Mouse (Mus musculus): ENCODE data around the gene Kcnip3.
A peak's percentile ranks its signal among the peaks of the same experiment; 100 is the strongest.

Gene Kcnip3

DNA sequence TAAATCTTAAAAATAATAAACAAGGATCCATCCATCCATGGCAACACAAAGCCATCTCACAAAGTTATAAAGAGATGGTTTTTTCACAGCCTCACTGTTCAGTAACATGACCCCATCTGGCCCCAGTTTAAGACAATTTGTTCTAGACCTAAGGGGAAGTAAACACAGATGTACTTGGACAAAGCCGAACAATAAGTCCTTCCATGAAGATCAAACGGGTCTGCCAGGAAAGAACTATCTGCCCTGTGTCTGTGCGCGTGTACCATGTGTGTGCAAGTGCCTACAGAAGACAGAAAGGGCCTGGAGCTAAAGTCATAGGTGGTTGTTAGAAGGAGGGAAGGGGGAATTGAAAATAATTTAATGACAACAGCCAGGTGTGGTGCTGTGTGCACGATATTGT is 51.7 kb downstream of the Kcnip3 start:
- DNase-seq = no peak

DNA sequence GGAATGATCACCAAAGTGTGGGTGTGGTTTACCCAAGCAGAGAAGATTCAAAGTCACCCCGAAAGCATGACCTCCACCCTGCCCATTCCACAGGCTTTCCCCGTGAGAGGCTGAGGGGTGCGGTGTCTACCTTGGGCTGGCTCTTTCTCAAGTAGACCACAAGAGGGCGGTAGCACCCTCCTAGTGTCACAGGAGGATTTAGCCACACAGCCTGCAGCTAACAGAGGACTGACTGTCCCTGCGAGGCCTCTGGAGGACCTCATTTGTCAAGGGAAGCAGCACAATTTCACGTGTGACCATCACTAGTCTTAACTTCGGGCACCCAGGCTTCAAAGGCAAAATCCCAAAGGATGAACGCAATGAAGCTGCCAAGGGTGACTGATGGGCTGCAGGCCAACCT is 59.6 kb downstream of the Kcnip3 start:
- DNase-seq = peak in 1 of 2 experiments; percentile 28

- no peak for DNase-seq
These were observed 60.5 kb downstream of the Kcnip3 start for GRCm38 (mm10) chr2:127461351-127461750.

DNA sequence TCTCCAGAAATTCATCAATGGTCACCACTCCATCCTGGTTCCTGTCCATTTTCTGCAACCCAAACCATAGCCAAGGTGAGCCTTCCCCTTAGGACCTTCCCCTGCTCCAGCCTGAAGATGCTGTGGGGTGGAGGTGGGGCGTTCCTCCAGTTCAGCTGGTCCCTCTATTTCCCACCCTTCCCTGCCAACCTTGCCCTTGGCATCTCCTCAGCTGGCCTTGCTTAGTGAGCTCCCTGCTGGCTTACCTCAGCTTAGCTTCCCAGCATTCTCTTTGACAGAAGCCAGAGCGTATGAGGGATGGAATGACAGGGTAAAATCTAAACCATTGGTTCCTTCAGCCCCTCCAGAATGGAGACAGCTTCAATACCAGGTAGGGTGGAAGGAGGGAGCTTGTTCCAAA is 62.6 kb downstream of the Kcnip3 start:
- no peak for DNase-seq

DNA sequence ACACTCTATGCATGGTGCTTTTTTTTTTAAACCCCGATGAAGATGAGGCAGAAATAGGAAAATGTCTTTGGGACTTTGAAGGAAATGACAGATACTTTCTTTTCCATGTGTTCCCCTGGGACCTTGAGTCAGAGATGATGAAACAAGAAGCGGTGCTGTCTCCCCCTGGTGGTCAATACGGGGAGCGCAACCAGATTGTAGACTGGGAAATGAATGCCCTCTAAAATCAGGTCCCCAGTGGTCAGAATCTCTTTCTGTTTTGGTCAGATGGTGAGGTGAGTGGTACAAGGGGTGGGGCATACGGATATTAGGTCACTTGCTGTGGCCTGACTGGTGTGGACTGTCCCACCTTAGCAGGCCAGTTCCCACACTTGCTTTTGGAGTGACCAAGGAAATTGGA is 68.1 kb downstream of the Kcnip3 start:
- peak; percentile 21 to 68 for DNase-seq

DNA sequence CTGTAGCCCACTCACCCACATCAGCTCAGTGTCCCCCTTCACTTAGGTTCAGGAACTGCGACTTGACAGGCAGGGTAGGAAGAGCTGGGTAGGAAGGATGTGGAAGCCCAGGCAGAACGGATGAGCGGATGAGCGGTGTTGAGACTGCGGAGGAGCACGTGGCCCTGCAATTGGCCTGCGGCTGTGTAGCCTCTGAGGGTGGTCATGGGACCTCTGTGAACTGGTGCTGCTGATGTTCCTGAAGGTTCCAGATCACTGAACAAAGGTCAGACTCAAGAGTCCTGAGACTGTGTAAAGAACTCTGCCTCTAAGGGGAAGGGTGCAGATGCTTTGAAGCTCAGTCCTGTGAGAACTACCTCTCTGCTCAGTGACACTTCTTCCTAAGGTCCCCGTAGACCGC is 68.8 kb downstream of the Kcnip3 start:
- no peak for DNase-seq

GRCm38 (mm10) chr2:127451748-127452147 is 70.1 kb downstream of the Kcnip3 start:
- no peak for DNase-seq

GRCm38 (mm10) chr2:127449691-127450090 is 72.2 kb downstream of the Kcnip3 start:
- DNase-seq = no peak

GRCm38 (mm10) chr2:127446847-127447246 is 75.0 kb downstream of the Kcnip3 start:
- DNase-seq = no peak

DNA sequence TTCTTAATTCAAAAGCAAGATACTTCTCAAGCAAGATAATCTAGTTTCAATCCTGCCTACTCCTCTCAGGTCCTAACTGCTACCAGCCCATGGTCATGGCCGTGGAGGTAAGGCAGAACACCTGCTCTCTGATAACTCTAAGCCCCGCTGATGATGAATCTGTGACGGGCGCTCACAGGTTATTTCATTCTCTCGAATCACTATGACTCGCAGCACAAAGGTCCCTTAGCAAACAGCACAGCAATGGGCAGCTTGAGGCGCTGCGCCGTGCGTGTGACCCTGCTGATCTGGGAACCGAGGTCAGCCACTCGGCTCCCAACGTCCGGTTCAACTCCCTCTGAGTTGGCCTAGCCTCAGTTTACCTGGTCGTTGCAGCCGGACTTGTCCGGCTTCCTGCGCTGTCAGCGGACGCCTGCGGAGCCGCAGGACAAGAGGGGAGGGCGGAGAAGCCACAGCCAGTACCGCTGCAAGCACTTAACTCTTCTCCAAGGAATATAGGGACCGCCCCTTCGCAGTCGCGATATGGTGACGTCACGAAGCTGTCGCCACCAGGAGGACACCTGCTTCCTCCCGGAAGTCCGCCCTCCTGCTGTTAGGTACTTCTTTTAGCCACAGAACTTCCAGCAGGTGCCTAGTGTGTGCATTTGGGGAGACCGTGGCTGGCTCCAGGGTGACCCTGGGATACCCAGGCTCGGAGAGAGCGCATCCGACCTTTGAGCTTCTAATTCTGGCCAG is 77.7 kb downstream of the Kcnip3 start, which contains the start of gene Fahd2a:
Fahd2a (minus strand) TSS at position 511 of the 735 bp plus-strand sequence.
- peak; percentile 77 to 79 for DNase-seq

DNA sequence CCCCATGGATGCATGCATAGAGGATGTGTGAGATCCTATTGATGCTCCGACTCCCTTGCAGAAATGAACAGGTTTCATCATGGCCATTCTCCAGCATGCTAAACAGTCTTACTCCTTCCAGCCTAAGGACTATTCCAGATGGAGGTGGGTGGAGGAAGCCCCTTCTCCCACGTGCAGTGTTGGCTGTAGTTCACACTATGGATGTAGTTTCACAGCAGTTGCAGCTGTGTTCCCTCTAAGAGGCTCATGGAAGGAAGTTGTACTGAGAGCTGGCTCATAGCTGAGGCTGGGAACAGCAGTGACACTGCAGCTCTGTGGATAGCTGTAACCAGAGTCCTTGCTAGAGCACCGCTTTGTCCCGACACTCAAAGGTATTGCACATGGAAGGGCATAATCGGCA is 84.2 kb downstream of the Kcnip3 start:
- no peak for DNase-seq

DNA sequence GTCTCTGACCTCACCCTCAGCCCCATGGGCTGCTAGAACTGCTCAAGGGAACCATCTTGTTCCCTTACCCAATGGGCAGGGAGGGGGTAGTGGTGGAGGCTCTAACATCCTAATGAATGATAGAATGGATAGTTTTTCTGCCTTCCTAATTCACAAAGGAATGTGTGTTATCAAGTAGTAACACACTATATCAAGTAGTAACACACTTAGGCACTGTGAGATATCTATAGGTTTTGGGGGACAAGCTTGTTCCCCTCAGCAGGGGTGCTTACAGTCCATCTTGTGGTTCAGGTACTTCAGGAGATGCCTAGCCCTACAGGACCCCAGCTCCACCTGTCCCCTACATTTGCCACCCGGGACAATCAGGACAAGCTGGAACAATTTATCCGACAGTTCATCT is 86.3 kb downstream of the Kcnip3 start:
- DNase-seq = no peak

- DNase-seq = peak in 1 of 2 experiments; percentile 52
These were observed 86.8 kb downstream of the Kcnip3 start for GRCm38 (mm10) chr2:127435135-127435534.

GRCm38 (mm10) chr2:127433487-127434295 is 88.2 kb downstream of the Kcnip3 start:
- DNase-seq = no peak

DNA sequence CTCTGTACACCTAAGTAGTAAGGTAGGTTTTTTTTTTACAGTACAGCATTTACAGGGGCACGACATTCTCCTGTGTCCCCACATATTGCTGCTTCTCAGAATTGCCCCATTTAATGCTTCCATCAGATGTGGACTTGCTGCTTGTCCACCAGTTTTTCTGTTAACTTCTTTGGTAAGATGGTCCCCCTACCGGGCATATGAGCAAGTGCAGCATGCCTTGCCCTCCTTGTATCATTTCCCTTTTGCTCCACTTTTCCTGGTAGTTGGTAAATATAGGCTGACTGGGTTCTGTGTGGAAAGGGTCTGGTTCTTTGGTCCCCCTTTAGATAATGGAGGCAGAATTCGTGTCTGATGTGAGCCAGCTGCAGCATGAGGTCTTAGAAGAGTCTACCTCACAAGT is 91.7 kb downstream of the Kcnip3 start:
- peak in 1 of 2 experiments; percentile 20 for DNase-seq

DNA sequence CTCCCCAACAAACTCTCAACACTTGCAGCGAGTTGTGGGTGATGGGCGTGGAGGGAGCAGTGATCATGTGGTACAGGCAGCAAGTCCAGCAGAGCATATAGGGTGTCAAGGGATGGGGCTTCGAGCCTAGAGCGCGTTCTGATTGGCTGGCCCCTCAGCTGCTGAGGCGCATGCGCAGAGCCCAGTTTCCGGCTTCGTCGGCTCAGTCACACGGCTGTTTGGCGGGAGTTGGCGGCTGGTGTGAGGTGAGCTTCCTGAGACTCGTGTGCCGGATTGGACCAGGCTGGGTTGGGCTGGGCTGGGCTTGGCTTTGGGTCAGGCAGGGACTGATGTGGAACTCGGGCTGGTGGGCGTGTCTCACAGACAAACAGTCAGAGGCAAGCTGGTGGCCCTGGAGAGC is 96.9 kb downstream of the Kcnip3 start, which contains the start of gene Gpat2:
Gpat2 (plus strand) TSS at position 223 of the 400 bp plus-strand sequence.
- no peak for DNase-seq

GRCm38 (mm10) chr2:127418266-127418970 is 103.5 kb downstream of the Kcnip3 start:
- no peak for DNase-seq

DNA sequence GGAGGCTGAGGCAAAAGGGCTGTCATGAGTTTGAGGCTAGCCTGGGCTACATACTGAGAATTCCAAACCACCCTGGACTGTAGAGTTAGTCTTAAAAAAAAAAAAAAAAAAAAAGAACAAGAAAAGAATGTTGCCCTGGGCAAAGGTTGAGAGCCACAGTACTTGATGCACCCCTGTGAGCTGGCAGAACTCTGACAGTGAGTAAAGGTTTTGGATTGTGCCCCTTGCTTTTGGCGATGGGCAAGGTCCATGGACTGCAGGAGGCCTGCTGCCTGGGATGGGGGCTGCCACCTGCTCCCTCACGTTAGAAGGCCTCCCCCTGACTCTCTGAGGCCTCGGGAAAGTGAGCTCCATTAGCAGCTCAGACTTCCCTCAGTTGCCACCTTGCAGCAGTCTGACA is 105.2 kb downstream of the Kcnip3 start:
- DNase-seq = no peak

DNA sequence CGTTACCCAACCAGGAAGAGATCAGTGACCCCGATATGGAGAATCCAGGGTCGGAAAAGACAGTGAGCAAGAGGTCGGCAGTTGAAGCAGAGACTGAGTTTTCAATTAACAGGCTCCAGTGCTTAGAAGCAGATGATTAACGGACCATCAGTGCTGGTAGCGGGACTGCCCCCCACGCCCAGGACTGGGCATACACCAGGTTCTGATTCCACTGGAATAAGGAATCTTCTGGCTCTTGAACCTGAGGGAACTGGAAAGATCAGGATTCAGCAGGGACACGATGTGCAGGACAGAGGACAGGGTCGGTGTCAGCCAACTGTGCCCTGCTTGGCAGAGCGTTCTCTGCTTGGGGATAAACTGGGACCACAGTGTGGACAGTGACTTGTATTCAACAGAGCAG is 106.1 kb downstream of the Kcnip3 start:
- DNase-seq = no peak

DNA sequence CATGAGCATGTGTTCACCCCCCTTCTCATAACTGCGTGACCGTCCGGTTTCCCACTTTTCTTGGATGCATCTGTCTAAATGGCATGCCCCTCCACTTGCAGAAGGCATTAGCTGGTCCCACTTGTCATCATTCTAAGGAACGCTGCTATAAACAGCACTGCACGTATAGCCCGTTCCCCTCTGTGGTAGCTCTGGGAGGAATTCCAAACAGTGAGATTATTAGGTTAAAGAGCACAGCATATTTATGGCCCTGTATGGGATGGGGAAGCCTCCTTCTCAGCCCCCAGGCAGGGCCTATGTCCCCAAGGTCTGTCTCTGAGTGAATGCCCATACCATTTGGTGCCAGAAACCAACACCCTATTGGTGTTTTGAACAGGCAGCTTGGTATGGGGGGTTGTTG is 110.8 kb downstream of the Kcnip3 start:
- no peak for DNase-seq
